Comparison of ENCODE assay signal across 9 mouse cellular contexts in genomic region chr1:57852562-57853271, GRCm38 (mm10).
DNase-seq lines count a peak whose midpoint lies in the region; ATAC-seq and TF ChIP-seq lines count a peak whose summit lies in the region.
"Had no signal": no experiment of that assay in that cellular context is flagged by ENCODE, and none has a peak within 500 bp of the region (broad histone marks: within the 10 kb centered on the region; RNA-seq: fewer than 3 reads in every experiment).

No protein-coding gene starts in this region.

- H3K4me2 ChIP-seq in CH12.LX (ENCODE audit: insufficient read depth, low read depth, poor library complexity, severe bottlenecking), result peak overlapping the region; percentile 37
- H3K4me2 ChIP-seq in heart, embryonic 13.5 days, result peak overlapping the region; percentile 60
- H3K4me2 ChIP-seq in lung, embryonic 14.5 days, result peak overlapping the region; percentile 43
- H3K4me2 ChIP-seq: hindbrain, embryonic 15.5 days had no signal

- H3K79me2 ChIP-seq in CH12.LX (replicated peaks; ENCODE audit: control insufficient read depth, extremely low read depth, insufficient read depth, poor library complexity, severe bottlenecking), result no peaks in the 10 kb centered on the region

- H3K27me3 ChIP-seq in CH12.LX (replicated peaks), result no peaks in the 10 kb centered on the region
- no peaks in the 10 kb centered on the region for H3K27me3 ChIP-seq in heart, embryonic 13.5 days (replicated peaks)
- H3K27me3 ChIP-seq in lung, embryonic 14.5 days (ENCODE audit: insufficient read depth, low read length), result no peaks in the 10 kb centered on the region
- H3K27me3 ChIP-seq: hindbrain, embryonic 15.5 days had no signal

- H3K9ac ChIP-seq in CH12.LX (ENCODE audit: insufficient read depth, low read depth), result no peak overlapping the region
- peak overlapping the region; percentile 66 for H3K9ac ChIP-seq in heart, embryonic 13.5 days
- H3K9ac ChIP-seq in lung, embryonic 14.5 days, result no peak overlapping the region
- H3K9ac ChIP-seq: hindbrain, embryonic 15.5 days had no signal

- dilution Hi-C loops in CH12.LX (cut with MboI; ENCODE audit: extremely low pct_ligation_motif_present, extremely low pct_unique_long_range_greater_than_20kb, low sequenced_read_pairs), result no loop called here

- DNase-seq in frontal cortex, postnatal 25 days (ENCODE audit: low spot score in 2 of 2), result no peak
- no peak for DNase-seq in CH12.LX (ENCODE audit: extremely low read depth)
- DNase-seq in lung, embryonic 14.5 days, result peak; percentile 67
- DNase-seq in left cerebral cortex, adult 11 months (ENCODE audit: low spot score), result no peak
- no peak for DNase-seq in right cerebral cortex, postnatal 4 days
- no peak for DNase-seq in embryo, embryonic 10.5 days (ENCODE audit: low spot score)

- in situ Hi-C loops in CH12.LX (cut with MboI; ENCODE audit: low pct_ligation_motif_present, low pct_unique_long_range_greater_than_20kb, low sequenced_read_pairs), result no loop called here

- peaks cover 14 to 41% of the 10 kb centered on the region in 2 experiments for H3K4me1 ChIP-seq in CH12.LX (ENCODE audit: control insufficient read depth in 1 of 2, insufficient read depth in 2 of 2)
- H3K4me1 ChIP-seq in heart, embryonic 13.5 days, result peaks cover 40% of the 10 kb centered on the region
- H3K4me1 ChIP-seq in lung, embryonic 14.5 days (ENCODE audit: insufficient read depth), result peaks cover 16% of the 10 kb centered on the region

- no peak overlapping the region for H3K4me3 ChIP-seq in CH12.LX (replicated peaks in 1 of 3; ENCODE audit: low read depth in 2 of 3, low read length in 2 of 3, poor library complexity in 1 of 3)
- H3K4me3 ChIP-seq in heart, embryonic 13.5 days, result peak overlapping the region; percentile 26
- no peak overlapping the region for H3K4me3 ChIP-seq in lung, embryonic 14.5 days (ENCODE audit: low read depth, low read length)
- H3K4me3 ChIP-seq: hindbrain, embryonic 15.5 days had no signal

- TF ChIP-seq RAD21 in CH12.LX (IDR thresholded peaks at IDR 0.05; ENCODE audit: low read depth, low read length), result no peak

- ATAC-seq in frontal cortex, adult (ENCODE audit: low TSS enrichment), result peak; percentile 41; the same call in 1 of the 2 replicates
- ATAC-seq in heart, embryonic 13.5 days (ENCODE audit: extremely low read depth, insufficient number of reproducible peaks, low FRiP score, low TSS enrichment), result no peak; the same call in 1 of the 2 replicates
- peak; percentile 79; the same call in 1 of the 2 replicates for ATAC-seq in lung, embryonic 14.5 days (ENCODE audit: insufficient read depth)

- no peak for TF ChIP-seq EP300 in CH12.LX (IDR thresholded peaks at IDR 0.05; ENCODE audit: low read length)

- TF ChIP-seq POLR2A in CH12.LX (IDR thresholded peaks at IDR 0.05; ENCODE audit: low read depth, low read length), result no peak

- H3K27ac ChIP-seq in CH12.LX (ENCODE audit: insufficient read depth, low read depth), result no peak overlapping the region
- peak overlapping the region; percentile 84 for H3K27ac ChIP-seq in heart, embryonic 13.5 days (replicated peaks)
- peak overlapping the region; percentile 46 for H3K27ac ChIP-seq in lung, embryonic 14.5 days (ENCODE audit: low read depth)
- H3K27ac ChIP-seq: hindbrain, embryonic 15.5 days had no signal

- WGBS in heart, embryonic 13.5 days, result 48% methylated on average over 12 of the region's 12 CpGs
- 36% methylated on average over 12 of the region's 12 CpGs for WGBS in lung, embryonic 14.5 days

- no peak for TF ChIP-seq CTCF in CH12.LX (conservative IDR thresholded peaks at IDR 0.05 in 1 of 2, IDR thresholded peaks at IDR 0.05 in 1 of 2; ENCODE audit: low read depth in 2 of 2, low read length in 2 of 2)
- TF ChIP-seq CTCF in lung, embryonic 14.5 days (IDR thresholded peaks at IDR 0.05; ENCODE audit: low read depth), result no peak

- H3K36me3 ChIP-seq in CH12.LX (replicated peaks in 1 of 2; ENCODE audit: control insufficient read depth in 1 of 2, insufficient read depth in 1 of 2, low read length in 1 of 2), result no peaks in the 10 kb centered on the region
- peaks cover 9% of the 10 kb centered on the region; the same call in 1 of the 2 replicates for H3K36me3 ChIP-seq in heart, embryonic 13.5 days
- peaks cover 11% of the 10 kb centered on the region for H3K36me3 ChIP-seq in lung, embryonic 14.5 days (ENCODE audit: insufficient read depth)

- no peaks in the 10 kb centered on the region for H3K9me3 ChIP-seq in CH12.LX (replicated peaks; ENCODE audit: low read length)
- no peaks in the 10 kb centered on the region for H3K9me3 ChIP-seq in heart, embryonic 13.5 days
- H3K9me3 ChIP-seq in lung, embryonic 14.5 days (ENCODE audit: low read depth, low read length), result no peaks in the 10 kb centered on the region
- H3K9me3 ChIP-seq: hindbrain, embryonic 15.5 days had no signal

TF ChIP-seq in CH12.LX, 34 proteins besides CTCF, POLR2A, EP300 and RAD21:
- TF ChIP-seq USF1 (IDR thresholded peaks at IDR 0.05; ENCODE audit: low read depth, low read length) (no peak), HCFC1 (IDR thresholded peaks at IDR 0.05; ENCODE audit: low read depth, low read length) (no peak), JUN (IDR thresholded peaks at IDR 0.05; ENCODE audit: insufficient read depth, low read depth, low read length) (no peak), ETS1 (conservative IDR thresholded peaks at IDR 0.05; ENCODE audit: low read depth, low read length) (no peak), MAZ (IDR thresholded peaks at IDR 0.05; ENCODE audit: low read depth, low read length) (no peak), NELFE (IDR thresholded peaks at IDR 0.05; ENCODE audit: low read depth, low read length) (no peak), CHD1 (IDR thresholded peaks at IDR 0.05; ENCODE audit: low read depth, low read length) (no peak), JUND (conservative IDR thresholded peaks at IDR 0.05; ENCODE audit: low read depth, low read length) (no peak), MEF2A (IDR thresholded peaks at IDR 0.05; ENCODE audit: borderline replicate concordance, low read depth, low read length) (no peak), CHD2 (IDR thresholded peaks at IDR 0.05; ENCODE audit: low read length) (no peak), BHLHE40 (IDR thresholded peaks at IDR 0.05; ENCODE audit: low read depth, low read length) (no peak), TCF12 (IDR thresholded peaks at IDR 0.05; ENCODE audit: low read depth, low read length) (no peak), MXI1 (IDR thresholded peaks at IDR 0.05; ENCODE audit: low read depth, low read length) (no peak), SMC3 (IDR thresholded peaks at IDR 0.05; ENCODE audit: low read depth, low read length) (no peak), SIN3A (IDR thresholded peaks at IDR 0.05; ENCODE audit: low read length) (no peak)
